Mouse (Mus musculus) limb, embryonic 14.5 days (tissue): ENCODE measurements around the gene Sh3glb1. TPM values are rescaled to one million over a fixed set of nuclear protein-coding genes. Genes with fewer than 3 reads are reported as not detected.
"Not testable (repeated sequence)": the region's sequence is repeated elsewhere in the genome, so short reads cannot be mapped to it uniquely, and the experiment has no call there.

ENCODE experiments used
- ATAC-seq: fragments of 200-750 bp; cut with Nextera tagmentation; 2 replicates; pipeline ENCODE4 v1.8.0; 2017; ENCODE audit warnings: low read depth, moderate number of reproducible peaks, moderate TSS enrichment; ENCODE audit not compliant: low FRiP score
- DNase-seq: peaks from one replicate; pipeline ENCODE4 v3.0.0-alpha.2; 2015; ENCODE audit warnings: low spot score
- H3K27ac ChIP-seq: fragments of 300-500 bp; sonication (generic); replicated peaks from 2 replicates; pipeline ENCODE4 v1.5.1; 2014; ENCODE audit warnings: low read depth, mild to moderate bottlenecking, low read length, moderate library complexity, mixed read lengths
- H3K27me3 ChIP-seq: fragments of 300-500 bp; sonication (generic); 2 replicates; pipeline ENCODE4 v1.6.1; 2014; ENCODE audit warnings: low read length, mixed read lengths; ENCODE audit not compliant: control insufficient read depth, insufficient read depth
- H3K36me3 ChIP-seq: fragments of 300-500 bp; sonication (generic); 2 replicates; pipeline ENCODE4 v1.6.1; 2014; ENCODE audit warnings: mild to moderate bottlenecking, low read length, moderate library complexity, mixed read lengths; ENCODE audit not compliant: control insufficient read depth, insufficient read depth
- H3K4me1 ChIP-seq: fragments of 300-500 bp; sonication (generic); 2 replicates; pipeline ENCODE4 v1.6.1; 2014; ENCODE audit warnings: antibody characterized with exemption, low read length, mixed read lengths; ENCODE audit not compliant: control insufficient read depth, insufficient read depth
- H3K4me2 ChIP-seq: fragments of 300-500 bp; sonication (generic); replicated peaks from 2 replicates; pipeline ENCODE4 v1.6.1; 2014; ENCODE audit warnings: low read depth, mild to moderate bottlenecking, low read length, moderate library complexity; ENCODE audit not compliant: severe bottlenecking
- H3K4me3 ChIP-seq: fragments of 300-500 bp; sonication (generic); replicated peaks from 2 replicates; pipeline ENCODE4 v1.5.1; 2014; ENCODE audit warnings: low read length
- H3K9ac ChIP-seq: fragments of 300-500 bp; sonication (generic); 2 replicates; pipeline ENCODE4 v1.6.1; 2014; ENCODE audit warnings: mild to moderate bottlenecking, low read depth, low read length, moderate library complexity; ENCODE audit not compliant: severe bottlenecking
- H3K9me3 ChIP-seq: fragments of 300-500 bp; sonication (generic); 2 replicates; pipeline ENCODE4 v1.6.1; 2016; ENCODE audit warnings: low read length; ENCODE audit not compliant: control insufficient read depth
- POLR2A ChIP-seq: fragments of 200-500 bp; IDR thresholded peaks from 2 replicates; pipeline ENCODE4 v1.8.0; 2012; ENCODE audit warnings: inconsistent platforms, mild to moderate bottlenecking, moderate library complexity, borderline replicate concordance; ENCODE audit not compliant: insufficient read depth, insufficient read length; ENCODE audit errors: extremely low read depth
- WGBS: fragments of 180-500 bp; shearing (Covaris S2); extraction: QIAGEN DNeasy Blood & Tissue Kit; methylation state at CpG from one replicate; pipeline ENCODE4 v1.1.7; 2014; 5-methylcytosine and 5-hydroxymethylcytosine counted together
- polyA plus RNA-seq, 2 experiments: library from polyadenylated mRNA; depleted of rRNA in 1 of 2; stranded (reverse) in 1 of 2; unstranded in 1 of 2; fragments of >200 nt; fragmentation: Nextera tagmentation in 1 of 2; extraction: Ambion mirVana in 1 of 2; gene quantifications; 2 replicates each; pipeline versions ENCODE4 v1.2.1 to v1.2.3; 2012 to 2014

Gene Sh3glb1
- polyA plus RNA-seq, 2 experiments, result 30.3 to 138 TPM

DNA sequence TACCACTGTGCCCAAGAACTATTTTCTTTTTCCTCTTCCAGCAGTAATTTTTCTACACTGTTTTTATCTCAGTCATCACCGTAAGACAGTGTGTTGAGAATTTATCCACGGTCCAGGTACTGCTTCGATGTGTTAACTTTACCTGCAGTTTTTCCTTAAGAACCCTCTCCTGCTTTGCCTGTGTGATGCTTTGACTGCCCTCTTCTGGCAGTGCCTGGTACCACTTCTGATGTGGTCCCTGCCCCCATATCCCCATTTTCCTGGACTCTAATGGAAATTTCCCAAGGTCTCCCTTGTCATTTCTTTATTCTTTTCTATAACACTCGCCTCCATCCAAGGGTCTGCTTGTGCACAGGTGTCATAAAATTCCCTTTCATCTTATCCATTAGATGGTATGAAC, 3.3 kb upstream of the Sh3glb1 start:
- ATAC-seq (no peak), DNase-seq (peak; percentile 26)
- H3K4me2 ChIP-seq, result no peak overlapping the region
- H3K9me3 ChIP-seq, result no peaks in the 10 kb centered on the region
- no peak overlapping the region for H3K9ac ChIP-seq
- H3K27ac ChIP-seq, result no peak overlapping the region
- H3K4me1 ChIP-seq, result peaks cover 12% of the 10 kb centered on the region
- H3K4me3 ChIP-seq, result no peak overlapping the region
- no peak for TF ChIP-seq POLR2A
- no peaks in the 10 kb centered on the region for H3K27me3 ChIP-seq
- WGBS, result 46% methylated on average over 4 of the region's 4 CpGs
- H3K36me3 ChIP-seq, result no peaks in the 10 kb centered on the region

DNA sequence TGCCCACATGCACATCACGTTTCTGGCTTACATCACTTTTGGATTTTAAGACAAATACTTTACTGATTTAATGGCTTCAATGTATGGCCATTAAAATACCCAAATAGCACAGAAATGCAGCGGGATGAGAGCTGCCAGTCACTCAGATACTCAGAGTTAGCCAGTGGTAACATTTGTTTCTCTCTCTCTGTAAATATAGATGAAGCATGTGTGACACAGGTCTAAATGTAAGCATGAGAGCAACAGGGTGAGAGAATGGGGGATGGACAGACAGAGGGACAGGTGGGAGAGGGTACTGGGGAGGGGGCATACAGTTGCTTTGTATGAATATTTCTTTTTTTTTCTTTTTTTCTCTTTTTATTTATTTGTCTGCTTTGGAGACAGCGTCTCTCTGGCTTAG, 2.4 kb upstream of the Sh3glb1 start:
- WGBS, result 90% methylated on average over 3 of the region's 3 CpGs
- not testable (repeated sequence) for DNase-seq, ATAC-seq

DNA sequence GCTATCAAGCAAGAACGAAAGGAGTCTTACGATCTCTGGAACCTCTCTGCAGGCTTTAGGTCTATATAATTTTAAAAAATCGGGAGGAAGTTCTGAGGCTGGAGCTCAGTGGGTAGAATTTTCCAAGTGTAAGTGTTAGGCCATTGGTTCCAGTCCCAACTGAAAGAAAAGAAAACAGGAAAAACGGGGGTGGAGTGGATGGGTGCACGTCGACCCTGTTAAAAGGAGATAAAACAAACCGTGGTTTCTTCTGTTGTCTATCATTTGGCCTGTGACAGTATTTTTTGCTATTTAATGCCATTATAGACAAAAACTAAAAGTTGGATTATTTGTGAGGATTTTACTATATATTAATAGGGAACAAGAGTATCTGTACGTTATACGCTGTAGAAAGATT, 1.7 kb upstream of the Sh3glb1 start:
- Histone ChIP-seq H3K4me3 (no peak overlapping the region), H3K4me1 (peaks cover 23% of the 10 kb centered on the region), H3K9ac (no peak overlapping the region), H3K27me3 (no peaks in the 10 kb centered on the region), H3K9me3 (no peaks in the 10 kb centered on the region), H3K4me2 (no peak overlapping the region), H3K27ac (no peak overlapping the region), H3K36me3 (no peaks in the 10 kb centered on the region)
- no peak for TF ChIP-seq POLR2A
- WGBS, result 83% methylated on average over 9 of the region's 9 CpGs
- DNase-seq, result no peak
- no peak for ATAC-seq

More for the DNA sequence above, 2.4 kb upstream of the Sh3glb1 start:
- H3K9ac ChIP-seq, H3K4me2 ChIP-seq, H3K27me3 ChIP-seq, H3K27ac ChIP-seq, H3K36me3 ChIP-seq, H3K9me3 ChIP-seq, H3K4me3 ChIP-seq: not testable (repeated sequence)
- H3K4me1 ChIP-seq, result peaks cover 19% of the 10 kb centered on the region

DNA sequence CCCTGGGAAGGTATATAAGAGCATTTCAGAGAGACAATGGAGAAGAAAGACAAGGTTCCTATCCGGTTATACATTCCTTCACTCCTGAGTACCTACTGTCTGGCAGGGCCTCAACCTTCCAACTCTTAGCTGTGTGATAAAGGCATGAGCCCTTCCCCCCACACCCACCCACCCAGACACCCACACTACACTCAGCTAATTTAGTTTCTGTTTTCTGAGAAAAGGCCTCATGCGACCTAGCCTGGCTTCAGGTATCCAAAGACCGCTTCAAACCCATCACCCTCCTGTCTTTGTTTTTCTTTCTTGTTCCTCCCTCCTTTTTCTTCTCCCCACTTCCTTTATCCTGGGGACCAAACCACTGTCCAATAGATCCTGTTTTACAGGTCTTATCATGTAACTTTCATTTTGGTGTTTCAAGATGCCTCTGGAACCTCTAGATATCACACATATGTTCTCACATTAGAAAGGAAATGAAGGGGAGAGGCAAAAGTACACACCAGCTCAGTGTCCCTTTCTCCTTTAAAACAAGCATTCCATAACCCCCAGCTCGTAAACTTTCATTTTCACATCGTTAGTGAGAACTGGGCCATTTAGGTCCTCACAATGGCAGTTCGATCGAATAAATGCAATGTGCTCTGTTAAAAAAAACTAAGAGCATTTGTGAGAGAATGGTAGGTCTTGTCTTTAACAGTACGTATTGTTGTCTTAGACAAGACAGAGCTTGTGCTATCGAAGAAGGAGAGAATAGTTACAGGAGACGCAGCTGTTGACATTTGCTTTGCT, 1.1 kb upstream of the Sh3glb1 start:
- no peak for ATAC-seq
- H3K4me2 ChIP-seq, result peak overlapping the region; percentile 79
- no peak overlapping the region for H3K27ac ChIP-seq
- H3K4me1 ChIP-seq, result peaks cover 28% of the 10 kb centered on the region
- 67% methylated on average over 10 of the region's 10 CpGs for WGBS
- no peak for TF ChIP-seq POLR2A
- peak overlapping the region; percentile 40; the same call in 1 of the 2 replicates for H3K9ac ChIP-seq
- DNase-seq, result no peak
- peak overlapping the region; percentile 80; the same call in 1 of the 2 replicates for H3K4me3 ChIP-seq
- H3K36me3 ChIP-seq, result no peaks in the 10 kb centered on the region
- no peaks in the 10 kb centered on the region for H3K27me3 ChIP-seq
- H3K9me3 ChIP-seq, result no peaks in the 10 kb centered on the region

GRCm38 (mm10) chr3:144719088-144719900, 841 bp downstream of the Sh3glb1 start:
- ATAC-seq (peak; percentile 21), DNase-seq (peak; percentile 39)
- H3K9me3 ChIP-seq, result no peaks in the 10 kb centered on the region
- peak overlapping the region; percentile 80 for H3K4me3 ChIP-seq
- WGBS, result under 1% methylated on average over 39 of the region's 56 CpGs
- H3K27me3 ChIP-seq, result no peaks in the 10 kb centered on the region
- peak overlapping the region; percentile 98 for H3K27ac ChIP-seq
- H3K9ac ChIP-seq, result peak overlapping the region; percentile 91
- H3K36me3 ChIP-seq, result no peaks in the 10 kb centered on the region
- peaks cover 32% of the 10 kb centered on the region for H3K4me1 ChIP-seq
- H3K4me2 ChIP-seq, result peak overlapping the region; percentile 79
- TF ChIP-seq POLR2A, result no peak
